Mouse (Mus musculus): ENCODE measurements around the gene Smpdl3a. TPM values are rescaled to one million over a fixed set of nuclear protein-coding genes. Genes with fewer than 3 reads are reported as not detected.

The Smpdl3a gene
- polyA plus RNA-seq (2011; ENCODE audit: insufficient read depth, insufficient read length, low replicate concordance, missing spikeins) = 9.1 and 13.2 TPM in 2 replicates

GRCm38 (mm10) chr10:57794018-57794417 is at the start of gene Smpdl3a:
Smpdl3a (plus strand) TSS chr10:57794335.
- WGBS = 71% methylated on average over 7 of the region's 7 CpGs
- H3K4me1 ChIP-seq (ENCODE audit: control insufficient read depth, insufficient read depth, low read length) = peaks cover 2% of the 10 kb centered on the region; the same call in 1 of the 2 replicates
- peak within 1 kb of the TSS; percentile 79 for H3K4me3 ChIP-seq (replicated peaks; ENCODE audit: control insufficient read depth, low read depth, low read length)
- H3K27ac ChIP-seq (ENCODE audit: control insufficient read depth, insufficient read depth, low read depth, low read length, poor library complexity) = peak within 1 kb of the TSS; percentile 92
- no peak for TF ChIP-seq POLR2A (IDR thresholded peaks at IDR 0.05; ENCODE audit: borderline replicate concordance, control insufficient read depth, low read depth, low read length)
- no peak for TF ChIP-seq CTCF (IDR thresholded peaks at IDR 0.05; ENCODE audit: control insufficient read depth, insufficient read depth, low read length)

DNA sequence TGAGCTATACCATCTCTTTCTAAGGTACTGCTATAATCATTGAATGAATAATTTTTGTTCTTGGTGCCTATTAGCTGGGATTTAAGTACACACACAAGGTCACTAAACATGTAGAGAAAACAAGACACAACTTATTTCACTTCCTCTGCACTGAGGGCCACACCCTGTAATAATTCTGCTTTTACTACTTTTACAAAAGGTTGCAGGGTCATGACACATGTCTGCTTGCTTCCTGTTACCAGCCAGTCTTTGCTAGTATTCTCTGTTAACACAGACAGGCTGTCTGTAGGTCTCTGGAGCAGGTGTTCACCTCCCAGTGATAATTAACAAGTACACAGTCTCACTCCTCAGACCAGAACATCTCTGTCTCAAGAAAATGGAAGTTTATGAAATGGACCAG is 48.7 kb upstream of the Smpdl3a start:
- TF ChIP-seq CTCF (IDR thresholded peaks at IDR 0.05; ENCODE audit: control insufficient read depth, insufficient read depth, low read length) (no peak), POLR2A (IDR thresholded peaks at IDR 0.05; ENCODE audit: borderline replicate concordance, control insufficient read depth, low read depth, low read length) (no peak)
- Histone ChIP-seq H3K4me1 (ENCODE audit: control insufficient read depth, insufficient read depth, low read length) (no peaks in the 10 kb centered on the region; the same call in 1 of the 2 replicates), H3K27ac (ENCODE audit: control insufficient read depth, insufficient read depth, low read depth, low read length, poor library complexity) (no peak overlapping the region), H3K4me3 (replicated peaks; ENCODE audit: control insufficient read depth, low read depth, low read length) (no peak overlapping the region)

DNA sequence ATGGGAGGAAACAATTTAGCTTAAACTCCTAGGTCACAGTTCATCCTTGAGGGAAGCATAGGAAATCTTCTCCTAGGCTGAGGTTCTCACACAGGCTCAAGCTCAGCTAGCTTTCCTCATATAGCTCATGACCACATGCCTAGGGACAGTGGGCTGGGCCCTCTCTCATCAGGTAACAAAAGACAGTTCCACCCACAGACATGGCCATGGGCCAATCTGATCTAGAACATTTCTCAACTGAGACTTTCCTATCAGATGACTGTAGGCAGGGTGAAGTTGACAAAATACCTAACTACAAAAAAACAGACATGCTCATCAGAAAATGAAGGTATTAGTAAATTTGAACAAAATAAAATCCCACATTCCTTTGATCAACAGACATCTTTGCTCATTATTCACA is 47.0 kb upstream of the Smpdl3a start:
- H3K27ac ChIP-seq (ENCODE audit: control insufficient read depth, insufficient read depth, low read depth, low read length, poor library complexity) = no peak overlapping the region
- H3K4me3 ChIP-seq (replicated peaks; ENCODE audit: control insufficient read depth, low read depth, low read length) = no peak overlapping the region
- TF ChIP-seq CTCF (IDR thresholded peaks at IDR 0.05; ENCODE audit: control insufficient read depth, insufficient read depth, low read length) (no peak), POLR2A (IDR thresholded peaks at IDR 0.05; ENCODE audit: borderline replicate concordance, control insufficient read depth, low read depth, low read length) (no peak)
- H3K4me1 ChIP-seq (ENCODE audit: control insufficient read depth, insufficient read depth, low read length) = no peaks in the 10 kb centered on the region; the same call in 1 of the 2 replicates

DNA sequence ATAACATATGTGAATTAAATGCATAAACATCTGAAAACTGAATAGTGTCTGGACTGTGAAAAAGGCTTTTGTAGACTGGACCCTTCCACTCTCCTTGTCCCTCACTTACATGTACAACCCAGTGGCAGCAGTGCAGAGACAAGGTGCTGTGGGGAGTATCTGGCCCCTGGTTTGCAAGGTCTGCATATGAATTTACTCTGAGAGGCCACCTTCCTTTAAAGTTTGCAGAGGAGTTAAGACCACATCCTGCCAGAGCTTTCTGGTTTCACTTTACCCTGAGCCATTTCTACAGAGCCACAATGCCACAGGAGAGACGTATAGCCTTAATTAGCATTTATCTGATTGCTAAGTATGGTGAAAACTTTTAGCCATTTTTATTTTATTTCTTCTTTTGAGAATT is 40.8 kb upstream of the Smpdl3a start:
- TF ChIP-seq CTCF (IDR thresholded peaks at IDR 0.05; ENCODE audit: control insufficient read depth, insufficient read depth, low read length) (no peak), POLR2A (IDR thresholded peaks at IDR 0.05; ENCODE audit: borderline replicate concordance, control insufficient read depth, low read depth, low read length) (no peak)
- H3K4me3 ChIP-seq (replicated peaks; ENCODE audit: control insufficient read depth, low read depth, low read length) = no peak overlapping the region
- no peaks in the 10 kb centered on the region; the same call in 1 of the 2 replicates for H3K4me1 ChIP-seq (ENCODE audit: control insufficient read depth, insufficient read depth, low read length)
- WGBS = 35% methylated on average over 1 of the region's 1 CpGs
- no peak overlapping the region for H3K27ac ChIP-seq (ENCODE audit: control insufficient read depth, insufficient read depth, low read depth, low read length, poor library complexity)

GRCm38 (mm10) chr10:57755201-57755736 is 38.9 kb upstream of the Smpdl3a start:
- H3K27ac ChIP-seq (ENCODE audit: control insufficient read depth, insufficient read depth, low read depth, low read length, poor library complexity) = no peak overlapping the region
- TF ChIP-seq POLR2A (IDR thresholded peaks at IDR 0.05; ENCODE audit: borderline replicate concordance, control insufficient read depth, low read depth, low read length) (no peak), CTCF (IDR thresholded peaks at IDR 0.05; ENCODE audit: control insufficient read depth, insufficient read depth, low read length) (no peak)
- H3K4me1 ChIP-seq (ENCODE audit: control insufficient read depth, insufficient read depth, low read length) = no peaks in the 10 kb centered on the region; the same call in 1 of the 2 replicates
- WGBS = 83% methylated on average over 2 of the region's 2 CpGs
- H3K4me3 ChIP-seq (replicated peaks; ENCODE audit: control insufficient read depth, low read depth, low read length) = no peak overlapping the region

GRCm38 (mm10) chr10:57758999-57759398 is 35.1 kb upstream of the Smpdl3a start:
- 68% methylated on average over 2 of the region's 2 CpGs for WGBS
- H3K27ac ChIP-seq (ENCODE audit: control insufficient read depth, insufficient read depth, low read depth, low read length, poor library complexity) = no peak overlapping the region
- H3K4me1 ChIP-seq (ENCODE audit: control insufficient read depth, insufficient read depth, low read length) = no peaks in the 10 kb centered on the region; the same call in 1 of the 2 replicates
- TF ChIP-seq CTCF (IDR thresholded peaks at IDR 0.05; ENCODE audit: control insufficient read depth, insufficient read depth, low read length) (no peak), POLR2A (IDR thresholded peaks at IDR 0.05; ENCODE audit: borderline replicate concordance, control insufficient read depth, low read depth, low read length) (no peak)
- H3K4me3 ChIP-seq (replicated peaks; ENCODE audit: control insufficient read depth, low read depth, low read length) = no peak overlapping the region

DNA sequence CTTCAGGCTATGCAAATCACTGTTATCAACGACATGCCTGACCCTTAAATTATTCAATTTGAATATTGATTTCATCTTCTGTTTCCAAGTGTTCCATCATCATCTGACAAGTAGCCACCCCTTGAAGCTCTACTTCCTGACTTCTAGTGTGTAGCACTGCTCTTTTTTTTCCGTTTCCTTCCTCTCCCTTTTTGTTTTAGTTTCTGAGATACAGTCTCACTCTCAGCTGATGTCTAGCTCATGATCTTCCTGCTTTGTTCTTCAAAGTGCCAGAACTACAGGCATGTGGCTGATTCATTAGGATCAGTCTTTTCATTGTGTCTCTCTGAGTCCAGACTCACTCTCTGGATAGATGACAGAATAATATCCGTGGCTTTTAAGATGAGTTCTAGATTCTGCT is 33.4 kb upstream of the Smpdl3a start:
- TF ChIP-seq POLR2A (IDR thresholded peaks at IDR 0.05; ENCODE audit: borderline replicate concordance, control insufficient read depth, low read depth, low read length) (no peak), CTCF (IDR thresholded peaks at IDR 0.05; ENCODE audit: control insufficient read depth, insufficient read depth, low read length) (no peak)
- Histone ChIP-seq H3K27ac (ENCODE audit: control insufficient read depth, insufficient read depth, low read depth, low read length, poor library complexity) (no peak overlapping the region), H3K4me3 (replicated peaks; ENCODE audit: control insufficient read depth, low read depth, low read length) (no peak overlapping the region), H3K4me1 (ENCODE audit: control insufficient read depth, insufficient read depth, low read length) (no peaks in the 10 kb centered on the region; the same call in 1 of the 2 replicates)
- WGBS = 61% methylated on average over 3 of the region's 3 CpGs

DNA sequence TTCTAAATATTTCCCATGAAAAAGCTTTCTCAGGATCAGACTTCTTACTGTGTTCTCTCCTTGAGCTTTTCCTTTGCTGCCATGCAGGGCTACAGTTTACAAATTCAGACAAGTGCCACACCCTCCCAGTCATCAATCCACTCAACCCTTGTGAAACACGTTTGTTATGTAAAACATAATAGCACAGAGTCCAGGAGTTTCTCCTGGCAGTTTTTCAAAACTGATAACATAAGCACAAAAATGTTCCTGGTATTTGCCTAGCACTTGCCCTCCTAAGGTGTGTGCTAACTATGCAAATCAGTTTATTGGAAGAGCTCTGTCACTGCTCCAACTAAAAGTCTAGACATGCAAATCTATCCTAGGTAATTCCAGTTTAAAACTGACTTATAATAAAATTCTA is 31.1 kb upstream of the Smpdl3a start:
- 48% methylated on average over 1 of the region's 1 CpGs for WGBS
- Histone ChIP-seq H3K4me1 (ENCODE audit: control insufficient read depth, insufficient read depth, low read length) (no peaks in the 10 kb centered on the region; the same call in 1 of the 2 replicates), H3K27ac (ENCODE audit: control insufficient read depth, insufficient read depth, low read depth, low read length, poor library complexity) (no peak overlapping the region), H3K4me3 (replicated peaks; ENCODE audit: control insufficient read depth, low read depth, low read length) (no peak overlapping the region)
- TF ChIP-seq CTCF (IDR thresholded peaks at IDR 0.05; ENCODE audit: control insufficient read depth, insufficient read depth, low read length) (no peak), POLR2A (IDR thresholded peaks at IDR 0.05; ENCODE audit: borderline replicate concordance, control insufficient read depth, low read depth, low read length) (no peak)

Data from bone marrow, adult 2 months (tissue).